Mouse (Mus musculus): Measurements from ENCODE around the gene Srp72. TPM values are rescaled to one million over a fixed set of nuclear protein-coding genes. Genes with fewer than 3 reads are reported as not detected.

The Srp72 gene
- 89.5 and 92.2 TPM in 2 replicates for polyA plus RNA-seq (2015; fragmentation: Nextera tagmentation; extraction: Ambion mirVana)

GRCm38 (mm10) chr5:76974554-76975285 is at the start of gene Srp72:
Srp72 (plus strand) TSS chr5:76974683.
- Histone ChIP-seq H3K36me3 (ENCODE audit: control insufficient read depth, insufficient read depth, low read length) (peaks cover 5% of the 10 kb centered on the region), H3K4me3 (ENCODE audit: low read length) (peak within 1 kb of the TSS; percentile 68), H3K27ac (ENCODE audit: low read depth, low read length) (peak within 1 kb of the TSS; percentile 77), H3K9ac (ENCODE audit: low read depth, low read length) (peak within 1 kb of the TSS; percentile 74), H3K9me3 (ENCODE audit: control insufficient read depth, low read length) (no peaks in the 10 kb centered on the region), H3K27me3 (replicated peaks; ENCODE audit: control insufficient read depth, insufficient read depth, low read length) (no peaks in the 10 kb centered on the region), H3K4me1 (ENCODE audit: control insufficient read depth, insufficient read depth, low read depth, low read length) (peaks cover 12% of the 10 kb centered on the region), H3K4me2 (ENCODE audit: low read length) (peak within 1 kb of the TSS; percentile 88)
- ATAC-seq: peak; percentile 95
- whole genome bisulfite sequencing: under 1% methylated on average over 51 of the region's 60 CpGs

GRCm38 (mm10) chr5:76928124-76928832 is 46.2 kb upstream of the Srp72 start:
- Histone ChIP-seq H3K4me1 (ENCODE audit: control insufficient read depth, insufficient read depth, low read depth, low read length) (no peaks in the 10 kb centered on the region; the same call in 1 of the 2 replicates), H3K4me3 (ENCODE audit: low read length) (no peak overlapping the region), H3K9ac (ENCODE audit: low read depth, low read length) (no peak overlapping the region), H3K36me3 (ENCODE audit: control insufficient read depth, insufficient read depth, low read length) (peaks cover 14% of the 10 kb centered on the region), H3K9me3 (ENCODE audit: control insufficient read depth, low read length) (0 out of 2 replicates have a peak, but pooled peaks cover 2% of the 10 kb centered on the region), H3K27me3 (replicated peaks; ENCODE audit: control insufficient read depth, insufficient read depth, low read length) (no peaks in the 10 kb centered on the region), H3K4me2 (ENCODE audit: low read length) (peak overlapping the region; percentile 5; the same call in 1 of the 2 replicates), H3K27ac (ENCODE audit: low read depth, low read length) (0 out of 2 replicates have a peak overlapping the region, but pooled peaks have one; percentile 23)
- 78% methylated on average over 16 of the region's 16 CpGs for WGBS
- ATAC-seq: peak; percentile 61; the same call in 1 of the 2 replicates

- no peak for ATAC-seq
- 84% methylated on average over 7 of the region's 7 CpGs for WGBS
- H3K4me2 ChIP-seq (ENCODE audit: low read length): no peak overlapping the region
Measured at GRCm38 (mm10) chr5:76929180-76929877, 45.2 kb upstream of the Srp72 start.

GRCm38 (mm10) chr5:76939717-76940116 is 34.8 kb upstream of the Srp72 start:
- no peaks in the 10 kb centered on the region for H3K4me1 ChIP-seq (ENCODE audit: control insufficient read depth, insufficient read depth, low read depth, low read length)
- H3K27me3 ChIP-seq (replicated peaks; ENCODE audit: control insufficient read depth, insufficient read depth, low read length): no peaks in the 10 kb centered on the region
- H3K9me3 ChIP-seq (ENCODE audit: control insufficient read depth, low read length): no peaks in the 10 kb centered on the region
- H3K36me3 ChIP-seq (ENCODE audit: control insufficient read depth, insufficient read depth, low read length): no peaks in the 10 kb centered on the region
- H3K9ac ChIP-seq (ENCODE audit: low read depth, low read length): no peak overlapping the region
- H3K4me3 ChIP-seq (ENCODE audit: low read length): no peak overlapping the region
- 96% methylated on average over 8 of the region's 8 CpGs for WGBS
- H3K4me2 ChIP-seq (ENCODE audit: low read length): no peak overlapping the region
- no peak overlapping the region for H3K27ac ChIP-seq (ENCODE audit: low read depth, low read length)
- no peak for ATAC-seq

More at GRCm38 (mm10) chr5:76929180-76929877, 45.2 kb upstream of the Srp72 start:
- Histone ChIP-seq H3K4me3 (ENCODE audit: low read length) (no peak overlapping the region), H3K9ac (ENCODE audit: low read depth, low read length) (no peak overlapping the region), H3K27ac (ENCODE audit: low read depth, low read length) (no peak overlapping the region), H3K36me3 (ENCODE audit: control insufficient read depth, insufficient read depth, low read length) (peaks cover 14% of the 10 kb centered on the region), H3K27me3 (replicated peaks; ENCODE audit: control insufficient read depth, insufficient read depth, low read length) (no peaks in the 10 kb centered on the region), H3K4me1 (ENCODE audit: control insufficient read depth, insufficient read depth, low read depth, low read length) (no peaks in the 10 kb centered on the region), H3K9me3 (ENCODE audit: control insufficient read depth, low read length) (0 out of 2 replicates have a peak, but pooled peaks cover 2% of the 10 kb centered on the region)

GRCm38 (mm10) chr5:76941975-76942374 is 32.5 kb upstream of the Srp72 start:
- Histone ChIP-seq H3K4me2 (ENCODE audit: low read length) (no peak overlapping the region), H3K4me3 (ENCODE audit: low read length) (no peak overlapping the region), H3K4me1 (ENCODE audit: control insufficient read depth, insufficient read depth, low read depth, low read length) (no peaks in the 10 kb centered on the region), H3K27ac (ENCODE audit: low read depth, low read length) (no peak overlapping the region), H3K9me3 (ENCODE audit: control insufficient read depth, low read length) (no peaks in the 10 kb centered on the region), H3K9ac (ENCODE audit: low read depth, low read length) (no peak overlapping the region), H3K36me3 (ENCODE audit: control insufficient read depth, insufficient read depth, low read length) (no peaks in the 10 kb centered on the region), H3K27me3 (replicated peaks; ENCODE audit: control insufficient read depth, insufficient read depth, low read length) (no peaks in the 10 kb centered on the region)
- WGBS: 97% methylated on average over 4 of the region's 4 CpGs
- no peak for ATAC-seq

- no peak for ATAC-seq
- 92% methylated on average over 4 of the region's 4 CpGs for WGBS
- Histone ChIP-seq H3K4me2 (ENCODE audit: low read length) (no peak overlapping the region), H3K4me3 (ENCODE audit: low read length) (no peak overlapping the region), H3K4me1 (ENCODE audit: control insufficient read depth, insufficient read depth, low read depth, low read length) (no peaks in the 10 kb centered on the region), H3K9ac (ENCODE audit: low read depth, low read length) (no peak overlapping the region), H3K27me3 (replicated peaks; ENCODE audit: control insufficient read depth, insufficient read depth, low read length) (no peaks in the 10 kb centered on the region), H3K9me3 (ENCODE audit: control insufficient read depth, low read length) (no peaks in the 10 kb centered on the region), H3K27ac (ENCODE audit: low read depth, low read length) (no peak overlapping the region), H3K36me3 (ENCODE audit: control insufficient read depth, insufficient read depth, low read length) (no peaks in the 10 kb centered on the region)
Measured at GRCm38 (mm10) chr5:76942505-76942904, 32.0 kb upstream of the Srp72 start.

- no peaks in the 10 kb centered on the region for H3K9me3 ChIP-seq (ENCODE audit: control insufficient read depth, low read length)
- H3K27ac ChIP-seq (ENCODE audit: low read depth, low read length): no peak overlapping the region
- no peak overlapping the region for H3K9ac ChIP-seq (ENCODE audit: low read depth, low read length)
- ATAC-seq: no peak
- no peak overlapping the region for H3K4me3 ChIP-seq (ENCODE audit: low read length)
- no peaks in the 10 kb centered on the region for H3K36me3 ChIP-seq (ENCODE audit: control insufficient read depth, insufficient read depth, low read length)
- H3K4me2 ChIP-seq (ENCODE audit: low read length): no peak overlapping the region
- H3K4me1 ChIP-seq (ENCODE audit: control insufficient read depth, insufficient read depth, low read depth, low read length): peaks cover 6% of the 10 kb centered on the region
- no peaks in the 10 kb centered on the region for H3K27me3 ChIP-seq (replicated peaks; ENCODE audit: control insufficient read depth, insufficient read depth, low read length)
- 76% methylated on average over 6 of the region's 6 CpGs for WGBS
Measured at GRCm38 (mm10) chr5:76944965-76945677, 29.4 kb upstream of the Srp72 start.

GRCm38 (mm10) chr5:76945678-76946033 is 28.8 kb upstream of the Srp72 start:
- peaks cover 9% of the 10 kb centered on the region for H3K4me1 ChIP-seq (ENCODE audit: control insufficient read depth, insufficient read depth, low read depth, low read length)
- H3K27ac ChIP-seq (ENCODE audit: low read depth, low read length): no peak overlapping the region
- no peak overlapping the region for H3K9ac ChIP-seq (ENCODE audit: low read depth, low read length)
- H3K9me3 ChIP-seq (ENCODE audit: control insufficient read depth, low read length): no peaks in the 10 kb centered on the region
- H3K36me3 ChIP-seq (ENCODE audit: control insufficient read depth, insufficient read depth, low read length): no peaks in the 10 kb centered on the region
- WGBS: 72% methylated on average over 2 of the region's 2 CpGs
- H3K27me3 ChIP-seq (replicated peaks; ENCODE audit: control insufficient read depth, insufficient read depth, low read length): no peaks in the 10 kb centered on the region
- no peak for ATAC-seq
- H3K4me2 ChIP-seq (ENCODE audit: low read length): no peak overlapping the region
- H3K4me3 ChIP-seq (ENCODE audit: low read length): no peak overlapping the region
